8 mouse cellular contexts compared by ENCODE assay signal in genomic region chr16:35517976-35518951, GRCm38 (mm10). TPM values are rescaled to one million over a fixed set of nuclear protein-coding genes. Genes with fewer than 3 reads are reported as not detected.
DNase-seq lines count a peak whose midpoint lies in the region; ATAC-seq lines count a peak whose summit lies in the region.
"Had no signal": no experiment of that assay in that cellular context is flagged by ENCODE, and none has a peak within 500 bp of the region (broad histone marks: within the 10 kb centered on the region; RNA-seq: fewer than 3 reads in every experiment).

No protein-coding gene starts in this region.

- H3K9me3 ChIP-seq in liver, embryonic 12.5 days (replicated peaks) = no peaks in the 10 kb centered on the region
- H3K9me3 ChIP-seq in intestine, embryonic 14.5 days (ENCODE audit: control insufficient read depth, low read length) = no peaks in the 10 kb centered on the region
- H3K9me3 ChIP-seq in limb, embryonic 10.5 days (replicated peaks) = no peaks in the 10 kb centered on the region
- no peaks in the 10 kb centered on the region for H3K9me3 ChIP-seq in stomach, embryonic 14.5 days (ENCODE audit: control insufficient read depth, low read depth, low read length)
- H3K9me3 ChIP-seq: embryonic facial prominence, embryonic 13.5 days had no signal

- no peak for ATAC-seq in liver, embryonic 12.5 days
- ATAC-seq in intestine, embryonic 14.5 days (replicated peaks; ENCODE audit: low FRiP score, low TSS enrichment, low read depth) = no peak; the same call in 1 of the 2 replicates
- ATAC-seq in stomach, embryonic 14.5 days (ENCODE audit: insufficient number of reproducible peaks, insufficient read depth, low FRiP score, low read depth) = 0 out of 2 replicates have a peak, but pooled peaks have one; percentile 14
- no peak for ATAC-seq in inflammation-experienced regulatory T-cells, adult 6 months

- peaks cover 10% of the 10 kb centered on the region for H3K27me3 ChIP-seq in liver, embryonic 12.5 days (replicated peaks)
- no peaks in the 10 kb centered on the region for H3K27me3 ChIP-seq in intestine, embryonic 14.5 days (replicated peaks; ENCODE audit: control insufficient read depth, insufficient read depth, low read length)
- H3K27me3 ChIP-seq in limb, embryonic 10.5 days (ENCODE audit: low read depth, poor library complexity, severe bottlenecking) = no peaks in the 10 kb centered on the region
- no peaks in the 10 kb centered on the region for H3K27me3 ChIP-seq in stomach, embryonic 14.5 days (ENCODE audit: control insufficient read depth, insufficient read depth, low read length)

- no peak overlapping the region for H3K4me3 ChIP-seq in liver, embryonic 12.5 days
- no peak overlapping the region for H3K4me3 ChIP-seq in intestine, embryonic 14.5 days (ENCODE audit: low read depth, low read length)
- H3K4me3 ChIP-seq in limb, embryonic 10.5 days = no peak overlapping the region
- H3K4me3 ChIP-seq in stomach, embryonic 14.5 days (ENCODE audit: low read depth, low read length) = no peak overlapping the region
- H3K4me3 ChIP-seq: embryonic facial prominence, embryonic 13.5 days had no signal

- no peak overlapping the region for H3K9ac ChIP-seq in liver, embryonic 12.5 days
- H3K9ac ChIP-seq in intestine, embryonic 14.5 days (ENCODE audit: low read length) = no peak overlapping the region
- no peak overlapping the region for H3K9ac ChIP-seq in stomach, embryonic 14.5 days (replicated peaks; ENCODE audit: low read depth, low read length)
- H3K9ac ChIP-seq: embryonic facial prominence, embryonic 13.5 days had no signal

- peak; percentile 7 for DNase-seq in liver
- DNase-seq in intestine, embryonic 14.5 days (ENCODE audit: low spot score) = peak; percentile 78
- peak; percentile 49 for DNase-seq in limb, embryonic 10.5 days (ENCODE audit: low spot score)
- no peak for DNase-seq in testis, postnatal 14 days (ENCODE audit: low spot score)

- WGBS in liver, embryonic 12.5 days (ENCODE audit: insufficient replicate concordance) = 44% methylated on average over 23 of the region's 23 CpGs
- 29% methylated on average over 23 of the region's 23 CpGs for WGBS in intestine, embryonic 14.5 days
- 53% methylated on average over 23 of the region's 23 CpGs for WGBS in limb, embryonic 10.5 days
- WGBS in stomach, embryonic 14.5 days = 30% methylated on average over 23 of the region's 23 CpGs

- H3K4me2 ChIP-seq in liver, embryonic 12.5 days = no peak overlapping the region
- peak overlapping the region; percentile 40 for H3K4me2 ChIP-seq in intestine, embryonic 14.5 days (ENCODE audit: low read length)
- 0 out of 2 replicates have a peak overlapping the region, but pooled peaks have one; percentile 11 for H3K4me2 ChIP-seq in stomach, embryonic 14.5 days (replicated peaks; ENCODE audit: low read depth, low read length)
- H3K4me2 ChIP-seq: embryonic facial prominence, embryonic 13.5 days had no signal

- 0 out of 2 replicates have a peak, but pooled peaks cover 3% of the 10 kb centered on the region for H3K4me1 ChIP-seq in liver, embryonic 12.5 days
- H3K4me1 ChIP-seq in intestine, embryonic 14.5 days (replicated peaks; ENCODE audit: control insufficient read depth, insufficient read depth, low read length) = peaks cover 11% of the 10 kb centered on the region; the same call in 1 of the 2 replicates
- H3K4me1 ChIP-seq in limb, embryonic 10.5 days = peaks cover 29% of the 10 kb centered on the region
- peaks cover 9% of the 10 kb centered on the region; the same call in 1 of the 2 replicates for H3K4me1 ChIP-seq in stomach, embryonic 14.5 days (ENCODE audit: control insufficient read depth, insufficient read depth, low read length)

- no peaks in the 10 kb centered on the region for H3K36me3 ChIP-seq in liver, embryonic 12.5 days
- no peaks in the 10 kb centered on the region for H3K36me3 ChIP-seq in intestine, embryonic 14.5 days (ENCODE audit: control insufficient read depth, insufficient read depth, low read length)
- no peaks in the 10 kb centered on the region for H3K36me3 ChIP-seq in limb, embryonic 10.5 days
- H3K36me3 ChIP-seq in stomach, embryonic 14.5 days (ENCODE audit: control insufficient read depth, insufficient read depth, low read length) = no peaks in the 10 kb centered on the region
- H3K36me3 ChIP-seq: embryonic facial prominence, embryonic 13.5 days had no signal

- H3K27ac ChIP-seq in liver, embryonic 12.5 days = no peak overlapping the region
- peak overlapping the region; percentile 41; the same call in 1 of the 2 replicates for H3K27ac ChIP-seq in intestine, embryonic 14.5 days (ENCODE audit: low read depth)
- peak overlapping the region; percentile 68; the same call in 1 of the 2 replicates for H3K27ac ChIP-seq in limb, embryonic 10.5 days
- H3K27ac ChIP-seq in stomach, embryonic 14.5 days (ENCODE audit: low read length) = no peak overlapping the region
- H3K27ac ChIP-seq: embryonic facial prominence, embryonic 13.5 days had no signal

RNA-seq across cellular contexts. Expression of gene Sema5b, which starts 22.7 kb away (rescaled TPM):
- polyA plus RNA-seq in liver, embryonic 12.5 days (2016; fragmentation: Nextera tagmentation; extraction: Ambion mirVana) = 0.17 and 0.62 TPM in 2 replicates
- polyA plus RNA-seq in intestine, embryonic 14.5 days (2014; fragmentation: Nextera tagmentation; extraction: Ambion mirVana) = 5.1 and 7.0 TPM in 2 replicates
- 2.0 and 3.4 TPM in 2 replicates for polyA plus RNA-seq in limb, embryonic 10.5 days (2016; fragmentation: Nextera tagmentation; extraction: Ambion mirVana)
- polyA plus RNA-seq in stomach, embryonic 14.5 days (2014; fragmentation: Nextera tagmentation; extraction: Ambion mirVana) = 5.2 and 6.1 TPM in 2 replicates
- not detected for polyA plus RNA-seq in inflammation-experienced regulatory T-cells, adult 6 months (2017; shearing (Covaris generic))

RNA-seq across cellular contexts. Expression of gene Pdia5, which starts 27.6 kb away (rescaled TPM):
- polyA plus RNA-seq in liver, embryonic 12.5 days (2016; fragmentation: Nextera tagmentation; extraction: Ambion mirVana) = 46.5 and 49.4 TPM in 2 replicates
- polyA plus RNA-seq in intestine, embryonic 14.5 days (2014; fragmentation: Nextera tagmentation; extraction: Ambion mirVana) = 18.2 and 19.7 TPM in 2 replicates
- 21.2 and 24.2 TPM in 2 replicates for polyA plus RNA-seq in limb, embryonic 10.5 days (2016; fragmentation: Nextera tagmentation; extraction: Ambion mirVana)
- 20.4 and 23.5 TPM in 2 replicates for polyA plus RNA-seq in stomach, embryonic 14.5 days (2014; fragmentation: Nextera tagmentation; extraction: Ambion mirVana)
- polyA plus RNA-seq in inflammation-experienced regulatory T-cells, adult 6 months (2017; shearing (Covaris generic)) = under 1 TPM in 1 of 3 experiments, not detected in 2; 0.53 TPM

Comparison
In these comparisons a context has a peak if more than half of its experiments do, and no peak if none do; other contexts are left out.
1. H3K27ac ChIP-seq: peak in intestine, embryonic 14.5 days (single experiment) and limb, embryonic 10.5 days (single experiment); none in liver, embryonic 12.5 days (single experiment) and stomach, embryonic 14.5 days (single experiment).
2. RNA of gene Pdia5, which starts 27.6 kb away (polyA plus RNA-seq): 46.5 to 49.4 TPM in liver, embryonic 12.5 days, 21.2 to 24.2 TPM in limb, embryonic 10.5 days, 20.4 to 23.5 TPM in stomach, embryonic 14.5 days and 18.2 to 19.7 TPM in intestine, embryonic 14.5 days; 0.53 TPM in inflammation-experienced regulatory T-cells, adult 6 months; every median in the first group is over 10 times any median in the second.